Mouse (Mus musculus) hindbrain, embryonic 12.5 days (tissue): ENCODE measurements at regions not wholly inside any gene's neighbourhood (a gene's known extent, or its start where the extent isn't known, plus 50 kb on each side); places are given as distances from the start of the nearest gene placed in this dataset.

Experiments used
- ATAC-seq: fragments of 200-750 bp; cut with Nextera tagmentation; 2 replicates; pipeline ENCODE4 v1.8.0; 2017; ENCODE audit warnings: moderate TSS enrichment; ENCODE audit not compliant: low FRiP score
- H3K27ac ChIP-seq: fragments of 300-500 bp; sonication (generic); 2 replicates; pipeline ENCODE4 v1.5.1; 2016; ENCODE audit warnings: mild to moderate bottlenecking
- H3K27me3 ChIP-seq: fragments of 300-500 bp; sonication (generic); 2 replicates; pipeline ENCODE4 v1.6.1; 2016; ENCODE audit warnings: mild to moderate bottlenecking
- H3K36me3 ChIP-seq: fragments of 300-500 bp; sonication (generic); 2 replicates; pipeline ENCODE4 v1.6.1; 2016; ENCODE audit warnings: mild to moderate bottlenecking
- H3K4me1 ChIP-seq: fragments of 300-500 bp; sonication (generic); 2 replicates; pipeline ENCODE4 v1.6.1; 2016
- H3K4me2 ChIP-seq: fragments of 300-500 bp; sonication (generic); replicated peaks from 2 replicates; pipeline ENCODE4 v1.6.1; 2016; ENCODE audit warnings: mild to moderate bottlenecking
- H3K4me3 ChIP-seq: fragments of 300-500 bp; sonication (generic); 2 replicates; pipeline ENCODE4 v1.5.1; 2016; ENCODE audit warnings: mild to moderate bottlenecking
- H3K9ac ChIP-seq: fragments of 300-500 bp; sonication (generic); 2 replicates; pipeline ENCODE4 v1.6.1; 2016; ENCODE audit warnings: mild to moderate bottlenecking, moderate library complexity
- H3K9me3 ChIP-seq: fragments of 300-500 bp; sonication (generic); replicated peaks from 2 replicates; pipeline ENCODE4 v1.6.1; 2016; ENCODE audit warnings: mild to moderate bottlenecking
- WGBS: fragments of 180-500 bp; shearing (Covaris S2); methylation state at CpG from one replicate; pipeline ENCODE4 v1.1.7; 2016; 5-methylcytosine and 5-hydroxymethylcytosine counted together

DNA sequence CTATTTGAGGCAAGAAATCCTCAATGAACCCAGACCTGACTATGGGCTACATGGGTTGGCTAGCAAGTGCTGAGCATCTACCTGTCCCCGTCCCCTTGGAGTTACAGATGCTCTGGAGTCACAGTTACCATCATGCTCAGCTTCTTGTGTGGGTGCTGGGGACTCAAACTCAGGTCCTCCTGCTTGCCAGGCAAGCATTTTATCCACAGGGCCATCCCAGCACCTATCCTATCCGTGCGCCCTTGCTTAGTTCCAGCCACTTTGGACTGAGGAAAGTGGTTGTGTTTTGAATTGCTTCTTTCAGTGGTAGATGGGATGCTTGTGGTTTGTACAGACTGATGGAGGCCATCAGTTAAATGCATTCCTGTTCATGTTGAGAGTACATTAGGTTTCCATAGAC, 85.0 kb upstream of the Klf14 start:
- 94% methylated on average over 3 of the region's 3 CpGs for WGBS
- Histone ChIP-seq H3K4me2 (no peak overlapping the region), H3K27ac (no peak overlapping the region), H3K9me3 (no peaks in the 10 kb centered on the region), H3K27me3 (no peaks in the 10 kb centered on the region), H3K4me3 (no peak overlapping the region), H3K9ac (no peak overlapping the region), H3K4me1 (no peaks in the 10 kb centered on the region), H3K36me3 (no peaks in the 10 kb centered on the region)
- ATAC-seq, result no peak

DNA sequence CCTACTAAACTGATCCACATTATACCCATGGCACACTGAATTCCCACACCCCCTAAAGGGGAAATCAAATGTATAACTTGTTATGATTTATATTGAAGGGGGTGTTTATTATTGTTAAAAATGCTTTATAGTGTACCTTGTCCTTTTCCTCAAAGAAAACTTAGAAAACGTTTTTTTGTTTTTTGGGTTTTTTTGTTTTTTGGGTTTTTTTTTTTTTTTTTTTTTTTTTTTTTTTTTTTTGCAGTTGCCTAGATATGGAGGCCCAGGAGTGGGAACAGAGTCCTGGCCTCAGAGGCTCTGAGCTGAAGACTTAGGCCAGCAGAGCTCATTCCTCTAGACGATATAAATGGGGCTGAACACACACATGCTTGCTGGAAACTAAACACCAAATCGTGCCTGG, 87.3 kb upstream of the Klf14 start:
- H3K4me1 ChIP-seq, result no peaks in the 10 kb centered on the region
- ATAC-seq, result no peak
- H3K36me3 ChIP-seq, result no peaks in the 10 kb centered on the region
- H3K27me3 ChIP-seq, result no peaks in the 10 kb centered on the region
- H3K4me3 ChIP-seq, result no peak overlapping the region
- no peaks in the 10 kb centered on the region for H3K9me3 ChIP-seq
- H3K9ac ChIP-seq, result no peak overlapping the region
- H3K27ac ChIP-seq, result no peak overlapping the region
- 59% methylated on average over 3 of the region's 3 CpGs for WGBS
- H3K4me2 ChIP-seq, result no peak overlapping the region

DNA sequence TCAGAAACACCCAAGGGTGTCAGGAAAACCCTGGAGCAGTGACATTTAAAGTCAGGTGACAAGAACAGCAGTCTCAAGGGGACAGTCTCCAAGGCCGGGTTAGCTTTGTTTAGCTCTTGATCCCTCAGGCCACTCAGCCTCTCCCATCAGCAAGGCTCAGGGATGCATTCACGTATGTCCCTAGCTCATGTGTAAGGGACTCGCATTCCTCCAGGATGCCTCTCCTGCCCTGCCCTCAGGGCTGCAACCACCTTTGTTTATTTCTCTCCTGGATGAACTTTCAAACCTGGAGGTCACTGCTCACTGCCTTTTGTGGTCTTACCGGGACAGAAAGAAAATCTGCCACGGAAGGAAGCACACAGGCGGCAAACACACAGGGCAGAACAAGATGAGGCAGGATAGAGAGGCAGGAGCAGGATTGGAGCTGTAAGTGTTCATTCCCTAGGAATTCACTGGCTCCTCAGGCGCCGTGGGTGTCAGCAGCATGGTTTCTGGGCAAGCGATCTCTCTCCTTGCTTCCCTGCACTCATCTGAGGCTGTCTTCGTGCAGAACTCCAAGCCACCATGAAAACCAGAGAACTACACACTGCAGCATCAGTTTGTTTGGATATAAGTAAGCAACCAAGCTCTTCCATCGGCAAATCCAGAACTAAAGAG, 90.2 kb upstream of the Klf14 start:
- Histone ChIP-seq H3K4me2 (no peak overlapping the region), H3K27ac (no peak overlapping the region), H3K9ac (no peak overlapping the region), H3K27me3 (no peaks in the 10 kb centered on the region), H3K36me3 (no peaks in the 10 kb centered on the region), H3K9me3 (no peaks in the 10 kb centered on the region), H3K4me1 (no peaks in the 10 kb centered on the region), H3K4me3 (no peak overlapping the region)
- no peak for ATAC-seq
- WGBS, result 66% methylated on average over 11 of the region's 11 CpGs

DNA sequence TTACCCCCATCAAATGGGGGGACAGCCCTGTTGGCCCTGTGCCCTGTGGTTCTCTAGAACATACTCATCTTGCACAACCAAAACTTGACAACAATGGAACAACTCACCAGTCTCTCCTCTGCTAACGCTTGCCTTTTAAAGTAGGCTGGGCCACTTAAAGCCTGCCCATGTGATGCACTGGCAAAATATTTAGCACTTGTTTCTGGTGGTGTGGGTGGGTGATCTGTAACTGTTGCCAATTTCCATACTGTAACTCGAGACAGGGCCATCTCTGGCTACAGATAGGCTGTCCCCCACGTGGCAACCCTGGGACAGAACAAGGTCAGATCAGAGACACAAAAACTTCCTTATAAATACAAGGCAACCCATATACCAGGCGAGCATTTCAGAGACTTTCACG, 92.0 kb upstream of the Klf14 start:
- H3K27me3 ChIP-seq, result no peaks in the 10 kb centered on the region
- no peak overlapping the region for H3K4me2 ChIP-seq
- no peak for ATAC-seq
- no peak overlapping the region for H3K27ac ChIP-seq
- no peaks in the 10 kb centered on the region for H3K36me3 ChIP-seq
- H3K9ac ChIP-seq, result no peak overlapping the region
- no peaks in the 10 kb centered on the region for H3K9me3 ChIP-seq
- no peak overlapping the region for H3K4me3 ChIP-seq
- 68% methylated on average over 5 of the region's 5 CpGs for WGBS
- no peaks in the 10 kb centered on the region for H3K4me1 ChIP-seq

DNA sequence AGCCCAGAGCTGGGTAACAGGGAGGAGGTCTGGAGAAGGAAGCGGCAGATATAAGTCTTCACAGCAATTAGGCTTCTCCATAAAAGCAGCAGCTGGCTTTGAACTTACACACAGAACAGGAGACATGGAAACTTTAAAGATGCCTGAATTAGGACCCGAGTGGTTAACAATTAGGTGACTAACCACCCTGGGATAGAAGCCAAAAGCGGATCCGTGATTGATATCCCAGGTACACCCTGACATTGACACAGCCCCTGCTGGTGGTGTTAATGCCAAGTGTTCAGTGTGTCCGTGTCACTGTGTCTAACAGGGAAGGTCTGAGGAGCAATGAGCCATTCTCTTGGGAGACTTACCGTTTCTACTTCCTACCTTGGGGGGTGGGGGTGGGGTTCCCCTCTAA, 92.9 kb upstream of the Klf14 start:
- Histone ChIP-seq H3K4me1 (no peaks in the 10 kb centered on the region), H3K9me3 (no peaks in the 10 kb centered on the region), H3K27me3 (no peaks in the 10 kb centered on the region), H3K9ac (no peak overlapping the region), H3K36me3 (no peaks in the 10 kb centered on the region), H3K27ac (no peak overlapping the region), H3K4me2 (no peak overlapping the region), H3K4me3 (no peak overlapping the region)
- 87% methylated on average over 6 of the region's 6 CpGs for WGBS
- ATAC-seq, result no peak

DNA sequence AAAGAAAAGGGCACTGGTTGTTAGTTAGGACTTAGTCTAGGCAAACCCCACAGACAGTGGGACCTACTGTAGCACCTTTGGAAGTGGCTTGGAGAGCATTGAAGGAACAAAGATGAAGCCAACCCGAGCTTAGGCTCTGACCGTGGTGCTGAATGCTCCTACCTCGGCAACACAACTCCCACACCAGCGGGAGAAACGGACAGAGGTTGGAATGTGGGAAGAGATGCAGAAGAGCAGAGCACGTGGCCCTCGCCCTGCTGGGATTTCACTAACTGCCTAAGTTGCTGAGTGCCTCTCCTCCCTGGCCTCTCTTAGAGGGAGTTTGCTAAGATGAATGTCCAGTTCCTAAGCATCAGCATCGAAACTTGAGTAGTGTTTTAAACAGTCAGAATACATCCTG, 94.1 kb upstream of the Klf14 start:
- no peak for ATAC-seq
- Histone ChIP-seq H3K36me3 (no peaks in the 10 kb centered on the region), H3K9me3 (no peaks in the 10 kb centered on the region), H3K4me3 (no peak overlapping the region), H3K4me2 (no peak overlapping the region), H3K27ac (no peak overlapping the region), H3K9ac (no peak overlapping the region), H3K4me1 (no peaks in the 10 kb centered on the region), H3K27me3 (no peaks in the 10 kb centered on the region)
- 14% methylated on average over 8 of the region's 8 CpGs for WGBS

DNA sequence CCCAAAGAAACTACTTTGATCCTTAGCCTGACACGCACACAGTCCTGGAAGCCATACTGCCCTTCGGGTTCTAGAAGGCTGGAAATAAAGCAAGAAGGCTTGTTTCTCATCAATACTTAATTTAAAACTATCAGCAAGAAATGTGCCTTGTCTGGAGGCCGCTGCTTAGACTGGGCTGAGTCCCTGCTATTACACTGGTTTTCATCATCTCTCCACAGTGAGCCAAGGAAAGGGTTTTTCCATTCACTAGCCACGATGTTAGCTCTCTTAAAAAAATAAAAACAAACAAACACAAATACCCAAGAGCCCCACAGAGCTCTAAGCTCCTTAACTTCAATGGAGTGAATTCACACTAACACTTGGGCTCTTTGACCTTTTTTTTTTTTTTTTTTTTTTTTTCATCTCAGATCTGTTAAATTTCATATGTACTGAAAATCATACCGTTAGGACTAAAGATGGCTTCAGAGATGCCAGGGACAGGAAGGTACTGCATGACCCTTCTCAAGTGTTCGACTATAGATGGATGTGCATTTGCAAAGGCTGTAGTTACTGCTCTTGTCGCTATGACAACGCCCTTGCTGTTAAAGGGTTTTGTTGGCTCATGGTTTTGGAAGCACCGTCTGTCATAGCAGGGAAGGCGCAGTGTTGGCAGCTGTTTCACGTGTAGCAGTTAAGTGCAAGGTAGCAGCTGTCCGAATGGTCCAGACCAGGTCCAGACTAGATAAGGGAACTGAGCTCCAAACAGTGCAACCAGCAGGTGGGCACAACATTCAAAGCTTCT, 98.1 kb upstream of the Klf14 start:
- Histone ChIP-seq H3K27me3 (no peaks in the 10 kb centered on the region), H3K4me2 (no peak overlapping the region), H3K9me3 (no peaks in the 10 kb centered on the region), H3K9ac (no peak overlapping the region), H3K36me3 (no peaks in the 10 kb centered on the region), H3K27ac (no peak overlapping the region), H3K4me1 (no peaks in the 10 kb centered on the region), H3K4me3 (no peak overlapping the region)
- ATAC-seq, result no peak
- WGBS, result 72% methylated on average over 12 of the region's 12 CpGs

DNA sequence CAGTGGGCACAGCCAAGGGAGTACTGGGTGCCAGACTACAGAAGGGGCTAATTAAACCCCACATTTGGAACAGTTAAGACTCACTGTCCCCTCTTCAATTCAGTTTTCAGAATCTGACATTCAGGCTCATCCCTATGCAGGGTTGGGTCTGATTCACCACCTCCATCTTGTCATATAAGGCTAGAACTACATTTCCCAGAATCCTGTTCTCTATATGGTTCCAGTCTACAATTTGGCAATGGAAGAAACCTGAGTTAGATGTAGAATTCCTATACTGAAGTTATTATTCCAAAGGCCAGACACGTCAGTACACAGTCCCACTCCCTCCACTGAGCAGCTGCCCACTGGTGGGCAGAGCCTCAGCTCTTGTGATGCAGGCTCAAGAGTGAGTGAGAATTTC, 99.4 kb upstream of the Klf14 start:
- H3K27ac ChIP-seq, result no peak overlapping the region
- 85% methylated on average over 1 of the region's 1 CpGs for WGBS
- H3K4me1 ChIP-seq, result no peaks in the 10 kb centered on the region
- no peak overlapping the region for H3K4me2 ChIP-seq
- H3K27me3 ChIP-seq, result no peaks in the 10 kb centered on the region
- H3K4me3 ChIP-seq, result no peak overlapping the region
- ATAC-seq, result no peak
- no peaks in the 10 kb centered on the region for H3K9me3 ChIP-seq
- no peak overlapping the region for H3K9ac ChIP-seq
- H3K36me3 ChIP-seq, result no peaks in the 10 kb centered on the region

DNA sequence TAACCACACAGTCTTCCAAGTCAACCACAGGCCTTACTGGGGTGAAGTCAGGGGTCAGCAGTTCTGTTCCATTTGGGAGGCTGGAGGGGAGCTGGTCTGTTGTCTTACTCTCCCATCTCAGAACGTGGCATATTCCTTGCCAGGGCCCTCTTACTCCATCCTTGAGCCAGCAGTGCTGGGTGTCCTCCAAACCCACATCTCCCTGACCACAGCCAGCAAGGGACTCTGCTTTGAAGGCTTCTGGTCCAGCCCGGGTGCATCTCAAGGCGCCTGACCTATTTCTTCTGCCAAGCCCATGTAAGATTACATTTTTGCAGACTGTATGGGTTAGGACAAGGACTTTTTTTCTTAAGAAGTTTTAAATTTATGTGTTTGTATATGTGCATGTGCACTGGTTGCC, 100.1 kb upstream of the Klf14 start:
- Histone ChIP-seq H3K4me3 (no peak overlapping the region), H3K9ac (no peak overlapping the region), H3K27ac (no peak overlapping the region), H3K27me3 (no peaks in the 10 kb centered on the region), H3K4me1 (no peaks in the 10 kb centered on the region), H3K9me3 (no peaks in the 10 kb centered on the region), H3K4me2 (no peak overlapping the region), H3K36me3 (no peaks in the 10 kb centered on the region)
- whole genome bisulfite sequencing, result 82% methylated on average over 3 of the region's 3 CpGs
- ATAC-seq, result no peak

DNA sequence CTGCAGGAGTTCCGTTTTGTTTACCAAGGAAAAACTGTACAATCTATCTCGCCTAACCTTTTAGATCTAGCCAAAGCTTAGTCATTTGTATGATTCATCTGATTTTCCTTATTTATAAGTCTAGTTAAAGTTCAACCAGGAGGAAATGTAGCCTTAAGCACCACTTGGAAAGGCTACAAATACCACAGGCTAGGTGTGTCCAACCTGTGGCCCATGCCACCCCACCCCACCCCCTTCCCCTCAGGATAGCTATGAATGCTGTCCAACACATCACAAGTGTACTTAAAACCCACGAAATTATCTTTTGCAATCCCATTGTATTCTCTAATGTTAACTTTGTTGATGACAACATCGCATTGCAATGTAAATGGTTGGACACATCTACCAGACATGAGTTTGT, 102.9 kb upstream of the Klf14 start:
- no peak for ATAC-seq
- Histone ChIP-seq H3K27ac (no peak overlapping the region), H3K27me3 (no peaks in the 10 kb centered on the region), H3K9me3 (no peaks in the 10 kb centered on the region), H3K4me2 (no peak overlapping the region), H3K4me3 (no peak overlapping the region), H3K9ac (no peak overlapping the region), H3K36me3 (no peaks in the 10 kb centered on the region), H3K4me1 (no peaks in the 10 kb centered on the region)
- WGBS, result 92% methylated on average over 4 of the region's 4 CpGs

DNA sequence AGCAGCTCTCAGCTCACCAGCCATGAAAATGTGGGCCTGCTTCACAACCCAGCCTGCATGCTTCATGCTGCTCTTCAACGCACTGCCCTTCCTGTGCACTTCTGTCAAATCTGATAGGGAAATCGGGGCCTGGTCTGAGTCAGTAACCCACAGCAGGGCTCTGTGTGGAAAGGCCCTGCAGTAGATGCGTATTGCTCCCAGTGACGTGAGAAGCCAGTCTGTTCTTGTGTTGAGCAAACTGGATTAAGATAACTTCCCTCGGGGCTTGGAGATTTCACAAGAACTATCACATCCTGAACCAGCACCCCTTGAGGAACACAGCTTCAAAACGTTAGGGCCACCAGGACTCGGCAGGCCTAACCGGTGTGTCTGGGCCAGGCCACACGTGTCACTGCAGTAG, 106.5 kb upstream of the Klf14 start:
- Histone ChIP-seq H3K4me1 (no peaks in the 10 kb centered on the region), H3K27ac (no peak overlapping the region), H3K9ac (no peak overlapping the region), H3K9me3 (no peaks in the 10 kb centered on the region), H3K4me3 (no peak overlapping the region), H3K36me3 (no peaks in the 10 kb centered on the region), H3K4me2 (no peak overlapping the region), H3K27me3 (no peaks in the 10 kb centered on the region)
- 80% methylated on average over 9 of the region's 9 CpGs for WGBS
- no peak for ATAC-seq

DNA sequence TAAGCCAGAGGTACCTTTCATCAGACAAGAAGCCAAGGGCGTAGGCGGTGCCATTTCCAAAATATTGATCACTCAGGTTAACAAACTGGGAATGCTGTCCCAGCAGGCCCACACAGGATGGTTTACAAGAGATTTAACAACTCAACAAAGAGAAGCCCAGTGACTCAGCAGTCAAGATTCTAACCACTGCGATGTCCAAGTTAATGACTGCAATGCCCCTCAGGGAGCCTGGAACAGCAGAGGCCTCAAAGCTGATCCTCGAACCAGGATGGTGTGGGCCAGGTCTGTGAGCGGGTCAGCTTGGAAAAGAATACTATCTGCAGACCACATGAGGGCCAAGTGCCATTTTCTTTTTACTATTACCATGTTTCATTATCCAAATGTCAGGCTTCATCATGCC, 108.0 kb upstream of the Klf14 start:
- ATAC-seq, result no peak

DNA sequence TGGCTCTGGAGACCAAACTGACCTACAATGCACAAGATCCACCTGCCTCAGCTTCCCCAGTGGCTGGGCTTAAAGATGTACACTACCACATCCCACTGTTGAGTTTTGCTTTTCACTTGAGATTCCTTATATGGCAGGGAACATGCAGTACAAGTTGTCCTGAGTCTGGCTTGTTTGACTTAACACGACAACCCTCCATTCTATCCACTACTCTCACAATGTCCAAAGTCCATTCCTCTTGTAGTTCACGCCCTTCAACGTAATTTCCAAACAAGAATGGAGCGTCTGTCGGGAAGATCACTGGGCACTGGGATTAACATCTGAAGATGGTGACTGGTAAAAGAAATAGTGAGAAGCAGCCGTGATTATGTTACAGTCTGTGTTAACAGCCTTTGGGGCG, 108.6 kb upstream of the Klf14 start:
- Histone ChIP-seq H3K36me3 (no peaks in the 10 kb centered on the region), H3K9ac (no peak overlapping the region), H3K4me1 (no peaks in the 10 kb centered on the region), H3K27me3 (no peaks in the 10 kb centered on the region), H3K27ac (no peak overlapping the region), H3K9me3 (no peaks in the 10 kb centered on the region), H3K4me3 (no peak overlapping the region), H3K4me2 (no peak overlapping the region)
- ATAC-seq, result no peak
- 88% methylated on average over 7 of the region's 7 CpGs for WGBS

More for the DNA sequence above, 108.0 kb upstream of the Klf14 start:
- WGBS, result 88% methylated on average over 5 of the region's 5 CpGs
- H3K4me3 ChIP-seq, result no peak overlapping the region
- no peak overlapping the region for H3K4me2 ChIP-seq
- H3K9ac ChIP-seq, result no peak overlapping the region
- no peaks in the 10 kb centered on the region for H3K36me3 ChIP-seq
- H3K4me1 ChIP-seq, result no peaks in the 10 kb centered on the region
- H3K27me3 ChIP-seq, result no peaks in the 10 kb centered on the region
- H3K27ac ChIP-seq, result no peak overlapping the region
- H3K9me3 ChIP-seq, result no peaks in the 10 kb centered on the region
